Mouse (Mus musculus) fat pad, adult 2 months (tissue): Measurements from ENCODE around the gene Rasal2.
A peak's percentile ranks its signal among the peaks of the same experiment; 100 is the strongest.

ENCODE experiments used
- DNase-seq: peaks from one replicate; pipeline ENCODE4 v3.0.0-alpha.2; 2011; ENCODE audit warnings: low read depth, low spot score; ENCODE audit errors: extremely low read depth

The Rasal2 gene

DNA sequence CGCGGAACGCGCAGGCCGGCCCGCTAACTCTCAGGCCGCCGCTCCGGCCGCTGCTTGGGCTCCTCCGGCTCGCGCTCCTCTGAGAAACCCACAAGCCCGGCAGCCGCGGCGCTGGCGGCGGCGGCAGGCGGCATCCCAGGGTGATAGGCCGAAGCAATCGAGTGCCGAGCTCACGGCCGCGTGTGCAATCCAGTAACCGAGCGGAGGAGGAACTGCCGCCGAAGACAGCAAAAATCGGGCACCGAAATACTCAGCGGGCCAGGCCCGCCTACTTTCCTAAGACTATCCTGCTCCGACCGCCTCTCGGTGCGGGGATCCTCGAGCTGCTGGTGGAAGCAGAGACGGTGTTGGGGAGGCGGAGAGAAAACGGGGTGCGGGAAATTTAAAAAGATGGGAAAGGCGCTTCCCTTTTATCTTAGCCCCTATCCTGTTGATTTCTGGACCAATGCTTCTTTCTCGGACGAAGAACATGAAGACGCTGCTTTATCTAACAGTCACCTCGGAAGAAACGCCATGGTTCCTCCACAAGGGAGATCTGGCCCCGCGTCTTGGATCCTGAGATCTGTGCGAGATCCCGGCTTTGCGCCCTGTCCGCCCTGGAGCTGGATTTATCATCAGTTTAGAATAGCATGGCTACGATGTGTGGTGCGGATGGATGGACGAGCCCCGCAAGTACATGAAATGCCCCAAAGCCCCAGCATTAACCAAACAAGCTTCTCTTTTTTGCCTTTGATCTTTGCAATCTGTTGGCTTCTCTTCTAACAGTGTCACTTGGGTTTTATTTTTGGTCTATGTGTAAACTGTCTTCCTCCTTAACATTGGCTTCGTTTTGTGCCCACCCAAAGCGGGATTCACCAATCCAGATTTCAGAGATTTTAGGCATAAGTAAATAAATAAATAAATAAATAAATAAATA is at the start of gene Rasal2:
TSS of gene Rasal2 (minus strand) at position 142 of the 916 bp plus-strand sequence.
- peak; percentile 74 for DNase-seq

DNA sequence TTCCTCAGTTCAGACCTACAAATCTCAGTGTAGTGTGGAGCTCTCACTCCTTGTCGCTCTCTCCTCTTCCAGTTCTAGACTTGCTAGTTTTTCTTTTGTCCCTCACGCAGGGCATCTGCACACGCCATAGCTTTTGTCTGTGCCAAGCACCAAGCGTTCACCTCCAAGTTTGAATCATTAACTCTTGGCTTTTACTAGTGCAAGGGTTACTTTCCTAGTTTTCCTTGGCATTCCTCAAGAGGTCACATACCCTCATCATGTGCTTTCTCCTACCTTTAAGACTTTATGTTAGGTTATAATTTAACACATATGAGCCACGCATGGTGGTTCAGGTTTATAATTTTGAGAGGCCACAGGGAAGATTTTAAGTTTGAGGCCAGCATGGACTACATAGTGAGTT is 48.9 kb upstream of the Rasal2 start:
- no peak for DNase-seq

GRCm38 (mm10) chr1:157459904-157460303 is 47.5 kb upstream of the Rasal2 start:
- peak; percentile 3 for DNase-seq

DNA sequence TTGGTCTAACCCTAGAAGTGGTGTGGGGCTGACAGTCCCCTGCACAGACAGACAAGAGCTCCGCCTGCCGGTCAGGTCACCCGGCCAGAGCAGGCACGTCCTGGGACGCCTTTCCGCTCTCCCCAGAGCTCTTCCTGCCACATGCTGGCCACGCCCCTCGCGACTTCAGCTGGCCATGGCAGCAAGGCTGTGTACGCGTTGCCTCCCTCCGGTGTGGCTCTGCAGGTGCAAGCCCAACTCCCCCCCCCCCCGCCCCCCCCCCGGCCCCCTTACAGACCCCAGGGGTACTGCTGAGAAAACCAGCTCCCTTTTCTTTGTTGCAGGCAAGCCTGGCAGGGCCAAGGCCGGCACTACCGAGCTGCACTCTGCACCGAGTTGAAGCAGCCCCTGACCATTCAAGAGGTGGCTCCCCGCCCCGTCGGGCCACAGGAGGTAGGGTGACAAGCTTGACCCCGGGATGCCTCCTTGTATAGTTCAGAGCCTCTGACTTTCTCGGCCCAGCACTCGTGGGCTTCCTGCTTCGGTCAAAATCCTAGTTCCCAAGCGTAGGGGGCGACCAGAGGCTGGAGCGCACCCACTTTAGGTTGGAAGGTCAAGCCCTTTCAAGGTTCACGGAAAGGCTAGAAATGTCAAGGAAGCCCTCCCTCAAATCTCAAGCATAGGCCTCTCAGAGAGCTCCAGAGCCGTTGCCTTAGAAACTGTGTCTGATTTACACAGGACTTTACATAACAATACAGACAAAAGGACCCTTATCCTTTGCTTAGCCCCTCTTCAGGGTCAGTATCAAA is 46.2 kb upstream of the Rasal2 start, which contains the start of gene Cryzl2:
TSS of gene Cryzl2 (plus strand) at position 157 of the 788 bp plus-strand sequence.
- no peak for DNase-seq

- no peak for DNase-seq
Measured at GRCm38 (mm10) chr1:157457789-157458188, 45.4 kb upstream of the Rasal2 start.

- DNase-seq: no peak
Measured at GRCm38 (mm10) chr1:157454876-157455275, 42.5 kb upstream of the Rasal2 start.

GRCm38 (mm10) chr1:157452759-157453549 is 40.6 kb upstream of the Rasal2 start:
- no peak for DNase-seq

- no peak for DNase-seq
Measured at GRCm38 (mm10) chr1:157452284-157452683, 39.9 kb upstream of the Rasal2 start.

GRCm38 (mm10) chr1:157449981-157450636 is 37.7 kb upstream of the Rasal2 start:
- DNase-seq: no peak

DNA sequence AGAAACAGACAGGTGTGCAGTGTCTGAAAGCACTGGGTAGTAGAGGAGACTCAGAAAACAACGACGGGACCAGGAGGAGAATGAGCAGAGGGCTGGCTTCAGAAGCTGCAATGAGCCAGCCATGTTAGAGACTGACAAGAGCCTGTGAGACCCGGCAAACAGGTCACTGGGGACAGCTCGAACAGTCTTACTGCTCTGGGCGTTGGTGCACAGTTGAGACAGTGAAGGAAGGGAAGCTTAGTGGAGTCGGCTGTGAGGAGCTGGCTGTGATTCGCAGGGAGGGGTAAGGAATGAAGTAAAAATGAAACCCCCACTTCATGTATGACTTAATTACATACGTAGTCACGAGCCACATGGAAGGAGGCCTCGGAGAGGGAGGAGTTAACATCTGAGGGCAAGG is 37.1 kb upstream of the Rasal2 start:
- no peak for DNase-seq

DNA sequence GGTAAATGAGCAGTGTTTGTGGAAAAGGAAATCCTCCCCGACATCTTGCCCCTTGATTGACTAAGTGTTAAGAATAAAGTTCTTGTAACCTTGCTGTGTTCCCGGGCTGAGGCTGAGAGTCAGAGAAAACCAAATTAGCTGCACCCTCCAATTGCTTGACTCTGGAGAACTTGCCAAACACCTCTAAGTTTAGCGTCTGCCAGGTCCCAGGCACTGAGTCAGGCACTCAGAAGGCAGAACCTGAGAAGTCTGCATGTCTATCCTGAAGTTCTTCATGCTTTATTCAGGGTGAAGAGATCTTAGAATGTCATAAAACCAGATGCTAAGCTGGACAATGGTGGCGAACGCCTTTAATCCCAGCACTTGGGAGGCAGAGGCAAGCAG is 36.4 kb upstream of the Rasal2 start:
- no peak for DNase-seq

DNA sequence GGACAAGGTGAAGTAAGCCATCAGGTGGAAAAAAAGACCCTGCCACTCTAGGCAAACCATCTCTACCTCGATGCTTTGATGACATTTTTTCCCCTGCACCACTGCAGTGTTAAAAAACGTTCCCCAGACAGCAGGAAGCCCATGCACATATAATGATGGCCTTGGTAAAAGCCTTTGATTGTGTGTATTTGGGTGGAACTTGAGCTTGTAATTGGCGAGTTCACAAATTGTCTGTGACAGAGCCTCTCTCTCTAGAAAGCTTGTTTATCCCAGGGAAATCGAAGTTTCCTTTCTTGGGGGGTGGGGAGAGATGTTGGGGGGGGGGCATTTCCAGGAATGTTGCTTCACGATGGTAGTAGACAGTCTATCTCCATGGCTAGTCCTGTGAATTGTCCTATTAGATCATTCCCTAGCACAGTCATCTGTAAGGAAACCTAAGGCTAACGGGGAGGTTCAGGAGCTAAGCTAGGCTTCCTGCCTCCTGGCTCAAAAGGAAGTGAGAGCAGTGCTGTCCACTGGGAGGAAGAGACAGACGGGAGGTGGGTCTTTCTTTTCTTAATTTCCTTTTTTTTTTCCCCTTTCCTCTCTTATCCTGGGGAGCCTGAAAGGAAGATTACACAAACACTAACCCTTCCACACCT is 35.9 kb upstream of the Rasal2 start:
- DNase-seq: no peak

GRCm38 (mm10) chr1:157447142-157447541 is 34.7 kb upstream of the Rasal2 start:
- no peak for DNase-seq

DNA sequence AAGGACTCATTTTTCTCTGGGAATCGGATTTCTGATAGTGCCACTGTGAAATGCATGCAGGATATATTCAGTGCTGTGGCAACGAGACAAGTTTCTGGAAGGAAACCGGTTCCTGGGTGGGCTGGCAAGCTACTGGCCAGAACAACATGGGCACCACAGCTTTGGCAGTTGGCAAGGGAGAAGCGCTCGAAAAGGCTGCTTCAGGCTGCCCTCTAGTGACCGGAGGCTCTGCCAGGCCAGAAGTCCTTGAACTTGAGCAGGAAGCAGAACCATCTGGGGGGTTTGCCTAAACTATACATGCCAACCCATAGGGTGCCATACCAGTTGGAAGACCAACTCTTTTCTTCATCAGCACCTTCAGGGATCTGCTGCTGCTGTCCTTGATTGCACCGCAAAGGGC is 33.9 kb upstream of the Rasal2 start:
- DNase-seq: no peak

DNA sequence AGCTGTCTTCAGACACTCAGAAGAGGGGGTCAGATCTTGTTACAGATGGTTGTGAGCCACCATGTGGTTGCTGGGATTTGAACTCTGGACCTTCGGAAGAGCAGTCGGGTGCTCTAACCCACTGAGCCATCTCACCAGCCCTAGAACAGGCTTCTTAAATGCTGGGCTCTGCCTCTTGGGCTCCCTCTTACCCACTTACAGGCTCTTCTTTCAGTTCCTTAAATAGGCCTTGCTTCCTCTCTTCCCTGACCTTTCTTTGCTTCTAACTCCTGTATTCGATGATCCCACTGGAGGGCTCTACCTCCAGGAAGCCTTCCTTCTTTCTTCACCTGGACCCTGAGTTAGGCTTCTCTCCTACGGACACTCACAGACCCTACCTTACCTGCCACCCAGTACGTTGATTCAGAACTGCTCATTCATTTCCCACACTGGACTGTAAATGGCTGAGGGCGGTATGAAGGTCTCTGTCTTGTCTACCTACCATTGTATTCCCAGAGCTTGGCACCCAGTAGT is 33.1 kb upstream of the Rasal2 start:
- no peak for DNase-seq

- DNase-seq: no peak
Measured at GRCm38 (mm10) chr1:157444632-157445300, 32.4 kb upstream of the Rasal2 start.

DNA sequence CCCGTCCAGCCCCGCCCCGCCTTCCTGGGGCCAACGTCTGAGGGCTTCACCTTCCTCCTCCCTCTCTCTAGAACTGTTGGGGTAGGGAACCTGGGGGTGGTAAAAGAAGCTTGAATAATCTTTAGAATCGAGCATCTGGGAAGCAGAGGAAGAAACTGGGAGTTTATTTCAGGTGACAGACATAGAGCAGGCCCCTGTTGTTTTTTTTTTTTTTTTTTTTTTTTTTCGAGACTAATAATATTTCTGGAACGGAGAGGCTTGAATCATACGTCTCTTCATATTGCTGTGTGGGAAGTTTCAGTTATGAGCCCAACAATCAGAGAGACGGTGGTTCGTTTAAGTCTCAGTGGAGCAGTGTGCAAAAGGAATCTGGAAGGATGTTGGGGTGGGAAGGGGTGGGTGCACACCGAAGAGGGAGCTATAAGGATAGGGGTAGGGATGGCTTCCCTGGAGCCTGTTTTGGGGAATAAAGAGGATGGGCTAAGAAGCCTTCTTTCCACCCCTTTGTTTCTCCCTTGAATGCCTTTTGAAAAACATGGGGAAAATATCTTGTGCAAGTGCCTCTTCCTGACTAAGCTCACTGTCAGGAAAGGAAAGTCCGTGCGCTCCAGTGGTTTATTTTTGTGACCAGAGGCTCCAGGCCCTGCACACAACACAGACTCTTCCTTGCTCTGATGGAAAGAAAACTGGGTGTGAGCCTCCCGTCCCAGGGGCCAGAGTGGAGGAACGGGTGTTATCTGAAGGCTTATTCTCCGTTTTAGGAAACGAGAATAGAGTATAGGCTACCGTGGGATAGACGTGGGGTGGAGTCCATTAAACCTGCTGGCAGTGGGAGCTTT is 31.5 kb upstream of the Rasal2 start:
- DNase-seq: no peak

GRCm38 (mm10) chr1:157443026-157443722 is 30.8 kb upstream of the Rasal2 start:
- no peak for DNase-seq
